Mouse (Mus musculus) hindbrain, postnatal 0 days (tissue): ENCODE measurements around the gene Stard3. TPM values are rescaled to one million over a fixed set of nuclear protein-coding genes. Genes with fewer than 3 reads are reported as not detected.

Experiments
- ATAC-seq: fragments of 200-750 bp; cut with Nextera tagmentation; 2 replicates; pipeline ENCODE4 v1.8.0; 2017; ENCODE audit warnings: mild to moderate bottlenecking, moderate TSS enrichment, moderate library complexity
- DNase-seq: peaks from one replicate; pipeline ENCODE4 v3.0.0-alpha.2; 2015; ENCODE audit warnings: low spot score
- H3K27ac ChIP-seq: fragments of 300-500 bp; sonication (generic); 2 replicates; pipeline ENCODE4 v1.5.1; 2014; ENCODE audit warnings: mild to moderate bottlenecking
- H3K27me3 ChIP-seq: fragments of 300-500 bp; sonication (generic); 2 replicates; pipeline ENCODE4 v1.6.1; 2014; ENCODE audit warnings: low read length, mixed read lengths; ENCODE audit not compliant: insufficient read depth
- H3K36me3 ChIP-seq: fragments of 300-500 bp; sonication (generic); 2 replicates; pipeline ENCODE4 v1.6.1; 2014; ENCODE audit warnings: low read length, mixed read lengths; ENCODE audit not compliant: insufficient read depth
- H3K4me1 ChIP-seq: fragments of 300-500 bp; sonication (generic); 2 replicates; pipeline ENCODE4 v1.6.1; 2014; ENCODE audit warnings: antibody characterized with exemption, low read length, mixed read lengths; ENCODE audit not compliant: insufficient read depth
- H3K4me2 ChIP-seq: fragments of 300-500 bp; sonication (generic); 2 replicates; pipeline ENCODE4 v1.6.1; 2014; ENCODE audit warnings: low read depth, mild to moderate bottlenecking, low read length, moderate library complexity, mixed read lengths
- H3K4me3 ChIP-seq: fragments of 300-500 bp; sonication (generic); 2 replicates; pipeline ENCODE4 v1.5.1; 2014; ENCODE audit warnings: low read length
- H3K9ac ChIP-seq: fragments of 300-500 bp; sonication (generic); replicated peaks from 2 replicates; pipeline ENCODE4 v1.6.1; 2014; ENCODE audit warnings: mild to moderate bottlenecking, low read length, moderate library complexity, mixed read lengths
- H3K9me3 ChIP-seq: fragments of 300-500 bp; sonication (generic); 2 replicates; pipeline ENCODE4 v1.6.1; 2016; ENCODE audit warnings: low read length, mixed read lengths
- CTCF ChIP-seq: IDR thresholded peaks from 2 replicates; pipeline ENCODE4 v1.5.1; 2016; ENCODE audit warnings: antibody characterized with exemption, control low read depth, low read depth
- WGBS: fragments of 180-500 bp; shearing (Covaris S2); extraction: QIAGEN DNeasy Blood & Tissue Kit; methylation state at CpG from one replicate; pipeline ENCODE4 v1.1.7; 2014; 5-methylcytosine and 5-hydroxymethylcytosine counted together
- polyA plus RNA-seq: library from polyadenylated mRNA; unstranded; fragments of >200 nt; fragmentation: Nextera tagmentation; extraction: Ambion mirVana; gene quantifications from 2 replicates; pipeline ENCODE4 v1.2.1, GENCODE M21; 2015
- total RNA-seq: library from RNA; depleted of rRNA; stranded (reverse); fragments of >200 nt; gene quantifications from 2 replicates; pipeline ENCODE4 v1.2.3, GENCODE M21; 2014

Gene Stard3
- total and polyA plus RNA-seq, 2 experiments from 2014 or later, result 28.4 to 52.4 TPM

- TF ChIP-seq CTCF, result no peak
- DNase-seq, result peak; percentile 37
- H3K4me1 ChIP-seq, result peaks cover 4% of the 10 kb centered on the region; the same call in 1 of the 2 replicates
- H3K9ac ChIP-seq, result no peak overlapping the region
- no peak overlapping the region for H3K27ac ChIP-seq
- 3% methylated on average over 9 of the region's 9 CpGs for WGBS
- no peak overlapping the region for H3K4me3 ChIP-seq
- H3K4me2 ChIP-seq, result peak overlapping the region; percentile 6; the same call in 1 of the 2 replicates
- H3K27me3 ChIP-seq, result peaks cover 44% of the 10 kb centered on the region
- H3K36me3 ChIP-seq, result no peaks in the 10 kb centered on the region
- ATAC-seq, result no peak
- H3K9me3 ChIP-seq, result no peaks in the 10 kb centered on the region
Measured at GRCm38 (mm10) chr11:98323933-98324332, 34.2 kb upstream of the Stard3 start.

DNA sequence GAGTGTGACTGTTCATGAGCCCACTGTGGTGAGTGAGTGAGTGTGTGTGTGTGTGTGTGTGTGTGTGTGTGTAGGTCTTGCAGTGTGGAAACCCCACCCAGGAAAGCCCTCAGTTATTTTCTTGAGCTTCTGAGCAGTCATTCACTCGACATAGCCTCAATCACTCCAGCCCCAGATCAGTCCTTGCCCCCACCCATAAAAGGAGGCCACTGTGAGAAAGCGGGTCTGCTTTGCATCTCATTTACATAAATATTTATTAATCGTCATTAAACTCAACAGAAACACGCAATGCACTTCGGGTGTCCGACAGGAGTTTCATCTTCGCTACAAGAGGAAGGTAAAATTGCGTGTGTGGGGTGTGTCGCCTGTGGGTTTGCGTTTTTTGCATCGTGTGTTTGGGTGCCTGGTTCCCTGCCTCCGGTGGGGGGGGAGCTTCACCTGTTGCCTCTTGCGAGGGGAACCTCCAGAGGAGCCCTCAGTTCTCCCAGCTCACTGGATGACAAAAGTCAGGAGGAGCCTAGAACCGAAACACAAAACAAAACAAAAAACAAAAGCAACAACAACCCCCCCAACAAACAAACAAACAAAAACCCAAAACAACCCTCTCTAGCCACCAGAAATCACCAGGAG, 32.9 kb upstream of the Stard3 start:
- peak overlapping the region; percentile 73; the same call in 1 of the 2 replicates for H3K9ac ChIP-seq
- no peaks in the 10 kb centered on the region for H3K9me3 ChIP-seq
- no peak for TF ChIP-seq CTCF
- DNase-seq, result no peak
- WGBS, result 8% methylated on average over 14 of the region's 14 CpGs
- no peaks in the 10 kb centered on the region for H3K4me1 ChIP-seq
- peak overlapping the region; percentile 54; the same call in 1 of the 2 replicates for H3K4me3 ChIP-seq
- no peak for ATAC-seq
- H3K4me2 ChIP-seq, result peak overlapping the region; percentile 58
- no peaks in the 10 kb centered on the region for H3K36me3 ChIP-seq
- H3K27me3 ChIP-seq, result peaks cover 42% of the 10 kb centered on the region
- H3K27ac ChIP-seq, result no peak overlapping the region; the same call in 1 of the 2 replicates

- peak overlapping the region; percentile 73; the same call in 1 of the 2 replicates for H3K9ac ChIP-seq
- H3K4me3 ChIP-seq, result peak overlapping the region; percentile 54
- 11% methylated on average over 22 of the region's 22 CpGs for WGBS
- no peak for ATAC-seq
- peak overlapping the region; percentile 58 for H3K4me2 ChIP-seq
- no peak overlapping the region; the same call in 1 of the 2 replicates for H3K27ac ChIP-seq
- H3K9me3 ChIP-seq, result no peaks in the 10 kb centered on the region
- H3K36me3 ChIP-seq, result no peaks in the 10 kb centered on the region
- H3K4me1 ChIP-seq, result no peaks in the 10 kb centered on the region
- DNase-seq, result no peak
- peaks cover 46% of the 10 kb centered on the region for H3K27me3 ChIP-seq
- TF ChIP-seq CTCF, result no peak
Measured at GRCm38 (mm10) chr11:98325821-98326218, 32.3 kb upstream of the Stard3 start.

- Histone ChIP-seq H3K9me3 (no peaks in the 10 kb centered on the region), H3K9ac (peak overlapping the region; percentile 73), H3K4me3 (peak overlapping the region; percentile 54), H3K27ac (peak overlapping the region; percentile 89; the same call in 1 of the 2 replicates), H3K36me3 (no peaks in the 10 kb centered on the region), H3K27me3 (peaks cover 46% of the 10 kb centered on the region), H3K4me1 (no peaks in the 10 kb centered on the region), H3K4me2 (peak overlapping the region; percentile 58)
- DNase-seq (no peak), ATAC-seq (no peak)
- no peak for TF ChIP-seq CTCF
- 1% methylated on average over 19 of the region's 19 CpGs for WGBS
Measured at GRCm38 (mm10) chr11:98326741-98327135, 31.4 kb upstream of the Stard3 start.

DNA sequence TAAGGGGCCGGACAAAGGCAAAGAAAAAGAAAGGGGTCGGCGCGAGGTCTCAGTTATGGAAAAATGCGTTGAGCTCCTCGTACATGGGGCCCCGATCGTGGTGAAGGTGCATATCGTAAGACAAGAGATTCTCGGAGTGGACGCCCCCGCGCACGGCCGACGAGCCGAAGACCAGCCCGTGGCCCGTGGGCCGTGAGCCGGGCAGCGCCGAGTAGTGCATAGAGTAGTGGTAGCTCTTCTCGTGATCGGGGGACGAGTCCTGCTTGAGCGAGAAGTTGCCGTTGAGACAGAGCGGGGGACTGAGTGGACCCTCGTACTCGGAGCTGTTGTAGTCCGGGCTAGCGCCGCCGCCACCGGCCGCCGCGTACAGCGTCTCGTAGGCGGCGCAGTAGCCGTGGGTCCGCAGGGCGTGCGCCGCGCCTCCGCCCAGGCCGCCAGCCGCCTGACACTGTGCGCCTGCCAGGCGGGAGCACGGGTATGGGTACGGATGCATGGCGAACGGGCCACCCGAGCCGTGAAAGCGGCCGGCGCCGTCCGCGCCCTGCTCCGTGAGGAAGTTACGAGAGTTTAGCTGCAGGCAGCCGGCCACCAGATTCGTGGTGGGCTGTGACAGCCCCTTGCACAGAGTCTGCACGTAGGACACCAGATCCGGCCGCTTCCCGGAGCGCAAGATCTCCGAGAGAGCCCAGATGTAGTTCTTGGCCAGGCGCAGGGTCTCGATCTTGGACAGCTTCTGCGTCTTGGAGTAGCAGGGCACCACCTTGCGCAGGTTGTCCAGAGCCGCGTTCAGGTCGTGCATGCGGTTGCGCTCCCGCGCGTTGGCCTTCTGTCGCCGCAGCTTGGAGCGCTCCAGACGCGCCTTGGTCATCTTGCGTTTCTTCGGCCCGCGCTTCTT, 30.8 kb upstream of the Stard3 start:
- no peaks in the 10 kb centered on the region for H3K36me3 ChIP-seq
- peak overlapping the region; percentile 89 for H3K27ac ChIP-seq
- DNase-seq (no peak), ATAC-seq (no peak)
- peak overlapping the region; percentile 58 for H3K4me2 ChIP-seq
- 1% methylated on average over 96 of the region's 97 CpGs for WGBS
- no peaks in the 10 kb centered on the region for H3K4me1 ChIP-seq
- no peaks in the 10 kb centered on the region for H3K9me3 ChIP-seq
- H3K4me3 ChIP-seq, result peak overlapping the region; percentile 54
- peak overlapping the region; percentile 73 for H3K9ac ChIP-seq
- TF ChIP-seq CTCF, result no peak
- peaks cover 46% of the 10 kb centered on the region for H3K27me3 ChIP-seq

DNA sequence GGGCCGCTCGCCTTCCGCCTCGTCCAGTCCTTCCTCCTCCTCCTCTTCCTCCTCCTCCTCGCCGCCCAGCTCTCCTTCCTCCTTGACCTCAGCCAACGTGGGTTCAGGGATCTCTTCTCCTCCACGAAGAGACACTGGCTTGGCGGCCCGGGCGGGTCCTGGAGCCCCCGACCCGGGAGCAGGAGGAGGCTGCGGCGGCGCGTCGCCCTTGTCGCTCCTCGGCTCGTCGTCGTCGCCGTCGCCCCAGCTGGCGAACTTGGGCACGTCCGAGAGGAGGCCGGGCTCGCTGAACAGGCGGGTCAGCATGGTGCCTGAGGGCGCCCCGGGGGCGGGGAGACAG, 30.2 kb upstream of the Stard3 start:
- no peak for ATAC-seq
- Histone ChIP-seq H3K9me3 (no peaks in the 10 kb centered on the region), H3K27ac (peak overlapping the region; percentile 89), H3K27me3 (peaks cover 43% of the 10 kb centered on the region), H3K4me2 (peak overlapping the region; percentile 58), H3K4me3 (peak overlapping the region; percentile 54), H3K9ac (peak overlapping the region; percentile 73), H3K4me1 (no peaks in the 10 kb centered on the region), H3K36me3 (no peaks in the 10 kb centered on the region)
- no peak for TF ChIP-seq CTCF
- DNase-seq, result no peak
- WGBS, result under 1% methylated on average over 34 of the region's 35 CpGs
